Mouse (Mus musculus) stomach, embryonic 16.5 days (tissue): Measurements from ENCODE around the gene Rab40c. TPM values are rescaled to one million over a fixed set of nuclear protein-coding genes. Genes with fewer than 3 reads are reported as not detected.

ENCODE experiments used
- ATAC-seq: fragments of 200-750 bp; cut with Nextera tagmentation; 2 replicates; pipeline ENCODE4 v1.8.0; 2017; ENCODE audit warnings: moderate number of reproducible peaks, moderate TSS enrichment; ENCODE audit not compliant: insufficient read depth, low FRiP score
- H3K27ac ChIP-seq: fragments of 300-500 bp; sonication (generic); 2 replicates; pipeline ENCODE4 v1.5.1; 2014; ENCODE audit warnings: low read length
- H3K27me3 ChIP-seq: fragments of 300-500 bp; sonication (generic); 2 replicates; pipeline ENCODE4 v1.6.1; 2014; ENCODE audit warnings: low read length, control low read depth, mixed read lengths; ENCODE audit not compliant: control insufficient read depth, insufficient read depth
- H3K36me3 ChIP-seq: fragments of 300-500 bp; sonication (generic); 2 replicates; pipeline ENCODE4 v1.6.1; 2014; ENCODE audit warnings: low read length; ENCODE audit not compliant: control insufficient read depth, insufficient read depth
- H3K4me1 ChIP-seq: fragments of 300-500 bp; sonication (generic); 2 replicates; pipeline ENCODE4 v1.6.1; 2014; ENCODE audit warnings: low read length, control low read depth, mixed read lengths; ENCODE audit not compliant: control insufficient read depth, insufficient read depth
- H3K4me2 ChIP-seq: fragments of 300-500 bp; sonication (generic); 2 replicates; pipeline ENCODE4 v1.6.1; 2014; ENCODE audit warnings: low read depth, low read length, mixed read lengths
- H3K4me3 ChIP-seq: fragments of 300-500 bp; sonication (generic); replicated peaks from 2 replicates; pipeline ENCODE4 v1.5.1; 2014; ENCODE audit warnings: mild to moderate bottlenecking, low read length
- H3K9ac ChIP-seq: fragments of 300-500 bp; sonication (generic); 2 replicates; pipeline ENCODE4 v1.6.1; 2014; ENCODE audit warnings: low read length
- H3K9me3 ChIP-seq: fragments of 300-500 bp; sonication (generic); replicated peaks from 2 replicates; pipeline ENCODE4 v1.6.1; 2016; ENCODE audit warnings: low read length, control low read depth; ENCODE audit not compliant: control insufficient read depth
- WGBS: fragments of 180-500 bp; shearing (Covaris S2); extraction: QIAGEN DNeasy Blood & Tissue Kit; methylation state at CpG from one replicate; pipeline ENCODE4 v1.1.7; 2014; 5-methylcytosine and 5-hydroxymethylcytosine counted together
- polyA plus RNA-seq: library from polyadenylated mRNA; unstranded; fragments of >200 nt; fragmentation: Nextera tagmentation; extraction: Ambion mirVana; gene quantifications from 2 replicates; pipeline ENCODE4 v1.2.1, GENCODE M21; 2015

The Rab40c gene
- polyA plus RNA-seq, 1 experiment from 2014 or later: 26.3 TPM

DNA sequence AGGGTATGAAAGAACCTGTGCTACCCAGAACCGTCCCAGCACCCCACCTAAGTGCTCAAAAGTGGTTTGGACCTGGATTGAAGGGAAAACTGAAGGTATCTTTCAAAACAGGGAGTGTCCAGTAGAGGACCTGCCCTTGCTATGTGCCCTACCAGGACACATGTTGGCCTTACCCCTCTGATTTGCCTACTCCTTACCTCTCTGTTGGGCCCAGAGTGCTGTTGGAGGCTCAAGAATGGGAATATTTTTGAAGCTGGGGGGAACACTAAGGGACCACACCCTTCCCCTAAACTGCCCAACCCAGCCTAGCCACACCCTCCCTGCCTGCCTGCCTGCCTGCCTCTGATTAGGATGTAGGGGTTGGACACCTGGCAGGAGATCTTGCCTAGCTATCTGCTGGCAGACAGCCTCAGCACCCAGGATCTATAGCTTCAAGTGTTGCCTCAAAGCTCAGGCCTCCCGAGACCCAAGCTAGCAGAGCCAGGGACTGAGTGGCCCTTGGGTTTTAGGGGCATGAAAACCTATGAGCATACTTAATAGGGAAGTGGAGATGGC is 23.1 kb upstream of the Rab40c start:
- Histone ChIP-seq H3K27me3 (no peaks in the 10 kb centered on the region), H3K27ac (peak overlapping the region; percentile 33; the same call in 1 of the 2 replicates), H3K4me2 (no peak overlapping the region), H3K4me3 (no peak overlapping the region), H3K4me1 (peaks cover 8% of the 10 kb centered on the region), H3K9ac (no peak overlapping the region), H3K9me3 (no peaks in the 10 kb centered on the region), H3K36me3 (no peaks in the 10 kb centered on the region)
- peak; percentile 55 for ATAC-seq
- WGBS: 69% methylated on average over 2 of the region's 2 CpGs

DNA sequence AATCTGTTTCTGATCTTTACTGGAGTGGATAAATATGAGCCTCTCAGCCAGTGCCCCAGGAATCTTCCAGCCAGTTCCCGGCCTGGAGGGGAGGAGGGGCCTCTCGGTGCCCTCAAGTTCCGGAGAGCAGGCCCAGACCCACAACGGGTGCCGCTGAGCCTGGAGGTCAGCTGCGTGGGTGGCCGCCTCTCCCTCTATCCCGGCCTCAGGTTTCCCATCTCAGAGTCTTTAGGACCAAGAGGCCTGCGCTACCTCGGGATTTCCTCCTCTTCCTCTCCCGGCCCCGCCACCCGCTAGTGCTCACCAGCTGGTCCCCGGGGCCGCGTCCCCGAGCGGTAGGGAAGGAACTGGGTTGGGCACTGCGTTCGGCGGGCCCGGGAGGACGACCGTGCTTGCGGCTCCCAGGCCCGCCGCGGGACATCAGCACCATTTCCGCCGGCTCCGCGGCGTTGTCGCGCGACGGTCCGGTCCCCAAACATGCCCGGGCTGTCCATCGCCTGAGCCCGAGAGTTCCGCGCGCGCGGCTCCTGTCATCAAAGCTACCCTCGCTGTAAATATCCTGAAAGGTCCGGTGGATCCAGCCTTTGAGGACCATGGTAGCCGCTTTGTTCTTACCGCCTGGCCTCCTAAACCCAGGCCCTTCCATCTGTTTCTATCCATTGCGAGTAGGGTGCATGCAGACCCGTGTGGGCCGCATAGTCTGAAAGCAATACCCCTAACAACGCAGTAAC is 22.1 kb upstream of the Rab40c start:
- Histone ChIP-seq H3K9me3 (no peaks in the 10 kb centered on the region), H3K36me3 (peaks cover 2% of the 10 kb centered on the region; the same call in 1 of the 2 replicates), H3K4me2 (peak overlapping the region; percentile 77), H3K9ac (peak overlapping the region; percentile 99), H3K4me1 (peaks cover 8% of the 10 kb centered on the region), H3K27ac (peak overlapping the region; percentile 88), H3K27me3 (no peaks in the 10 kb centered on the region), H3K4me3 (peak overlapping the region; percentile 98)
- peak; percentile 67; the same call in 1 of the 2 replicates for ATAC-seq
- 2% methylated on average over 54 of the region's 54 CpGs for WGBS

DNA sequence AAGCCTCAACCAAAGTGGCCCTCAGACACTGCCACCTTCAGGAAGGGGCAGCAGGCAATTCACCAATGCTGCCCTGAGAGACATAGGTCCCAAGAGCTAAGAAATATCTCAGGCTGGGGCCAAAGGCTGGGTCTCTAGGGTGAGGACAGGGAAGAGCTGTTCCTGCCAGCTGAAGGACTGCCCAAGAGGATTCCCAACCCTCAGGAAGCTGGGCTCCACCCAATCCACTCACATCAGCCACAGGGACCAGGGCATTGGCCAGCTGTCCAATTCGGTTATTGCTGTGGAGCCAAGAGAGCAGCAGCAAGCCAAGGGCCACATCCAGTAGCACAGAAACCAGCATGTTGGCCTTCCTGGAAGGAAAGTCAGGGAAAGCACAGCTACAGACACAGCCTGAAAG is 15.0 kb upstream of the Rab40c start:
- no peak overlapping the region for H3K27ac ChIP-seq
- WGBS: 86% methylated on average over 1 of the region's 1 CpGs
- no peak overlapping the region for H3K4me2 ChIP-seq
- peaks cover 20% of the 10 kb centered on the region; the same call in 1 of the 2 replicates for H3K36me3 ChIP-seq
- H3K9ac ChIP-seq: no peak overlapping the region
- H3K9me3 ChIP-seq: no peaks in the 10 kb centered on the region
- no peak for ATAC-seq
- H3K27me3 ChIP-seq: no peaks in the 10 kb centered on the region
- no peak overlapping the region for H3K4me3 ChIP-seq
- no peaks in the 10 kb centered on the region for H3K4me1 ChIP-seq

DNA sequence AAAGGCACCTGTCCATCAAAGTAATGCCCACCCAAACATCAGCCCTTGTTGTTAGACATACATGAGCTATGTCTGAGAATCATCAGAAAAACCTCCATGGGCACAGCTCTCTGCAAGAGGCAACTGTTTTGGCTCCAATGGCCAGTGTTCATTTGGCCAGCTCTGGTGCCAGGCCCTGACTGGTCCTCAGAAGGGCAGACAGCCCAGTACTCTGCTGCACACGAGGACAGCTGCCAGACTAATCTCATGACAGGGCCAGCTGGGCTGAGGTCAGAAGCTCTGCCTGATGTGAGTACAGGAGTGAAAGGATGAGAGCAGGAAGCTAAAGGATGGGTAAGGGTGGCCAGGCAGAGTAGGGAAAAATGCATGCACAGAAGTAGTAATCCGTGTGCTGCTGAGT is 5.8 kb upstream of the Rab40c start:
- Histone ChIP-seq H3K27ac (no peak overlapping the region), H3K4me2 (no peak overlapping the region), H3K4me3 (no peak overlapping the region), H3K9ac (no peak overlapping the region), H3K36me3 (no peaks in the 10 kb centered on the region), H3K27me3 (no peaks in the 10 kb centered on the region), H3K9me3 (no peaks in the 10 kb centered on the region), H3K4me1 (no peaks in the 10 kb centered on the region; the same call in 1 of the 2 replicates)
- WGBS: 75% methylated on average over 2 of the region's 2 CpGs
- ATAC-seq: no peak

DNA sequence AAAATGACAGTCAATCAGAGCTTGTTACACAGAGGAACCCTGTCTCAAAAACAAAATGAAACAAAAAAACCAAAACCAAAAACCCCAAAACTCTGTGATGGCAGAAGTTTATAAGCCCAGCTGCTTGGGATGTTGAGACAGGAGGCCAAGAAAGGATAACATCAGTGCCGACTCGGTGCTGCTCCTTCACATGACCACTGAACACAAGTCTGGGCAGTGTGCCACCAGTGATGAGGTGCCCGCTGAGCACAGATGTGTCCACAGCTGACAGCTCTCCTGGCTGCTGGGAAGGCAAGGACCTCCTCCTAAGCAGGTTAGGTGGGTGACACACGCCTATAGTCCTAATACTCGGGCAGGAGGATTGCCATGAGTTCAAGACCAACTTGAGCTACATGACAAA is 2.6 kb upstream of the Rab40c start:
- no peak overlapping the region for H3K27ac ChIP-seq
- no peak overlapping the region for H3K4me3 ChIP-seq
- H3K9ac ChIP-seq: no peak overlapping the region
- H3K4me2 ChIP-seq: no peak overlapping the region
- H3K36me3 ChIP-seq: no peaks in the 10 kb centered on the region
- WGBS: 67% methylated on average over 5 of the region's 5 CpGs
- no peaks in the 10 kb centered on the region for H3K9me3 ChIP-seq
- ATAC-seq: no peak
- H3K27me3 ChIP-seq: no peaks in the 10 kb centered on the region
- peaks cover 14% of the 10 kb centered on the region for H3K4me1 ChIP-seq

DNA sequence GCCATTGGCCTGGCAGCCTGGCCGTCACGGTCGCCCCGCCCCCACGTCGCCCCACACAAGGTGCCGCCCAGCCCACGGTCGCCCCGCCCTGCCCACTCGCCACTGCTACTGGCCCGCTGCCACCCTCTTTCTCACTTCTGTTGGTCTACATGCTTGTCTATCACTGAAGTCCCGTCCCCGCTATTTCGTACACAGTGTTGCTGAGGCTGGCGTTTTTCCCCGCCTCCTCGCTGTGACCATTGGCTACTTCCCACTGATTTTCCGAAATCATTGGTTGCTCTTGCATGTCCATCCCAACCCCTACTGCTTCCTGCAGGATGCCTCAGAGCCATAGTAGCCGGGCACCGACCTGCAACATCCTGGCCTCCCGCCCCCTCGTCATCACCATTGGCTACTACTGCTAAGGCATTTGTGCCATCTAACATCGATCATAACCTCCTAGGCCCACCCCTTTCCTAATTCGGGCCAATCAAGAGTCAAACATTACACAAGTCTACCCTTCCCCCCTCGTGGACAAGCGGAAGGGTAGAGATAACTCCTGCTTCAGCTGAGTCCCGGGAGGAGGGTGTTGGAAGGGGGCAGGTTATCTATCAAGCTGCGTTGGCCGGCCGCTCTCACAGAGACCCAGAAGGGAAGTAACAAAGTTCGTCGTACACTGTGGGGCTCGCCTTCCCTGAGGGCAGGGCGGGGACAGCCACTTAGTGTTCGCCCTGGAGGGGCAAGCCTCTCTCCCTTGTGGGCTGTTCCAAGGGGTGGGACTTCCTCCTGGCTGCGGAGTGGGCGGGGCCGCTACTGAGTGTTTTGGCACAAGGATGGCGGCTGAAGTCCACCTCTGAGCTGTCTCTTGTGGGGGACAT is 487 bp upstream of the Rab40c start:
- Histone ChIP-seq H3K36me3 (no peaks in the 10 kb centered on the region), H3K27me3 (no peaks in the 10 kb centered on the region), H3K27ac (peak overlapping the region; percentile 98), H3K4me1 (peaks cover 18% of the 10 kb centered on the region), H3K4me3 (peak overlapping the region; percentile 91), H3K9ac (peak overlapping the region; percentile 71), H3K9me3 (no peaks in the 10 kb centered on the region), H3K4me2 (peak overlapping the region; percentile 63)
- WGBS: under 1% methylated on average over 40 of the region's 40 CpGs
- peak; percentile 97 for ATAC-seq

DNA sequence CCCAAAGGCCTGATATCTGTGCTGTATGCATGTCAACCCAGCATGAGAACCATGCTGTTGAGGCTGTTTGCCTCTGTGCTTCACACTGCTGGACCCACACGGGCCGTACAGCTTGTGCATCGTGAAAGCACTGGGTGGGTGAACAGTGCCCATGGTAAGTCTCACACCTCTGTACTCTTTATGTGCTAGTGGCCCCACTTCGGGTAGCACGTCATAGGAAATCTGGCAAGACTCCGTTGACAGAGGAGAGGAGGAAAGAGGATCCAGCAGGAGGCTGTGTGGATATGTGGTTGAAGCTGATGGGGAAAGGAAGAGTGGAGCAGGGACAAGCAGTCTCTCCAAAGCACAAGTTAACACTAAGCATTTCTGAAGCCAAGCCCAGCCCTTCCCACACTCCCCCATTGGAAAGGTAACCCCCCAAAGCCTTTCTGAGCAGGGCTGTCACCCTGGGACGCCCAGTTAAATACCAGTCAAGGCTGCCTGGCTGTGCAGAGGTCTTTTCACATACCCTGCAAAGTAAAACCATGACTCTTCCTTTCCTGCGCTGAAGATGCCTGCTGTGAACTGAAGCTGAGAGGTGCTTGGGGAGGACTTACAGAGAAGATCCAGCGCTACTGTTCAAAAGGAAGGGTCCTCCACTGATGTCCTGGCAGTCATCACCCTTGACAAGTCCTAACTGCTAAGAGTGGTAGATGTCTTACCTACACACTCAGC is 1.3 kb downstream of the Rab40c start:
- H3K27me3 ChIP-seq: no peaks in the 10 kb centered on the region
- 78% methylated on average over 9 of the region's 9 CpGs for WGBS
- H3K27ac ChIP-seq: peak overlapping the region; percentile 82

DNA sequence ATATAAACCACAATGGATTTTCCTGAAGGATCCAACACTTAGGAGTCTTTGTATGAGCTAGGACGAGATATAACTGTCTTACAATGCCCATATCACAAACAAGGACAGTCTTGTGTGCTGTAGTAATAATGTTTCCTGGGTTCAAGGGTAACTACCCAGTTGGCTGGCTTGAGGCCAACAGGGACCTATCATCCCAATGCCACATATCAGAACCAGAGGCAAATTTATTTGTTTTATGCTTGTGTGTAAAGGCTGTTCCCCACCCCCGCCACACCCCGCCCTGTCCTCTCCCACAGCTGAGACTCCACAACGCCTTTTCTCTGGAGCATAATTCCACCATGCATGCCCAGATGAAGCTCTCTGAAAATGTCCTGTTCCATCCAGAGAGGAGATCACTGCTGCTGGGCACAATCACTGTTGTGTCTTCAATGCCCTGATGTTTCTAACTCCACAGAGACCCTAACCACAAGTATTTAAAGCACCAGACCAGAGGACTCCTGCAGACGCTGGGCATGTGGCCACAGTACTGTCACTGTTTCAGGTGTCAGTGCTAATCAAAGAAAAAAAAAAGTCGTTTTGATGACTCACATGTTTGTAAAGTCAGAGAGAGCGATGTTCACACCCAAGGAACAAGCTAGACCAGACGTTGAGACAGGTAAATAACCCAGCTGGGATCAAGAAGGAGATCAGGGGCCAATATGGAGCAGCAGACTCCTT is 2.4 kb downstream of the Rab40c start:
- WGBS: 62% methylated on average over 8 of the region's 8 CpGs
- Histone ChIP-seq H3K27me3 (no peaks in the 10 kb centered on the region), H3K4me2 (peak overlapping the region; percentile 81), H3K4me1 (peaks cover 22% of the 10 kb centered on the region), H3K27ac (peak overlapping the region; percentile 82), H3K36me3 (no peaks in the 10 kb centered on the region), H3K4me3 (no peak overlapping the region), H3K9me3 (no peaks in the 10 kb centered on the region), H3K9ac (peak overlapping the region; percentile 2; the same call in 1 of the 2 replicates)
- no peak for ATAC-seq

More for the DNA sequence above, 1.3 kb downstream of the Rab40c start:
- Histone ChIP-seq H3K9me3 (no peaks in the 10 kb centered on the region), H3K36me3 (no peaks in the 10 kb centered on the region), H3K4me3 (peak overlapping the region; percentile 91), H3K4me1 (peaks cover 22% of the 10 kb centered on the region), H3K9ac (peak overlapping the region; percentile 90), H3K4me2 (peak overlapping the region; percentile 81)
- ATAC-seq: no peak
